ENCODE assay signal across 16 mouse cellular contexts in the genomic region with DNA sequence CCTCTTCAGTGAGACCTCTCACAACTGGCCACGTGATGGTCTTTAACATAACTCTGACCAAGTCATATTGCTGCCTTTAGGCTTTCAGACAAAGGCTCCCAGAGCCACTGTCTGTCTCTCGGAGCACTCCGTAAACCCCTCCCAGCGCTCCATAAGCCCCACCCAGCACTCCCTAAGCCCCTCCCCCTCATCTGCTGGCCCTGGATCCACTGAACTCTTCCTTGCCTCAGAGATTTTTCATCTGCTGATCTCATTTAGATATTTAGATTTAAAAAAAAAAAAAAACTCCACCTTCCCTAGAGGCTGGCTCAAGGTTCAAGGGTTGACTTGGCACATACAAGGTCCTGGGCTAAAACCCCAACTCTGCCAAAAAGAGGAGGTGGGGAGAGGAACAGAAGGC. TPM values are rescaled to one million over a fixed set of nuclear protein-coding genes. Genes with fewer than 3 reads are reported as not detected.
DNase-seq lines count a peak whose midpoint lies in the region; ATAC-seq and TF ChIP-seq lines count a peak whose summit lies in the region.
"Had no signal": no experiment of that assay in that cellular context is flagged by ENCODE, and none has a peak within 500 bp of the region (broad histone marks: within the 10 kb centered on the region; RNA-seq: fewer than 3 reads in every experiment).

No protein-coding gene starts in this region.

- no peak for TF ChIP-seq POLR2A in myocyte (IDR thresholded peaks at IDR 0.05; ENCODE audit: insufficient read length, low read depth)

- H3K79me2 ChIP-seq in myocyte (ENCODE audit: control insufficient read depth, insufficient read depth): no peaks in the 10 kb centered on the region

- no peak overlapping the region for H3K4me3 ChIP-seq in lung, embryonic 14.5 days (ENCODE audit: low read depth, low read length)
- no peak overlapping the region for H3K4me3 ChIP-seq in myocyte
- H3K4me3 ChIP-seq: limb, embryonic 15.5 days; midbrain, embryonic 10.5 days had no signal

- ATAC-seq in lung, embryonic 14.5 days (ENCODE audit: insufficient read depth): no peak
- ATAC-seq: hindbrain, embryonic 16.5 days had no signal

- H3K9me3 ChIP-seq in lung, embryonic 14.5 days (ENCODE audit: low read depth, low read length): no peaks in the 10 kb centered on the region
- H3K9me3 ChIP-seq: limb, embryonic 15.5 days; midbrain, embryonic 10.5 days had no signal

- no peak overlapping the region for H3K27ac ChIP-seq in lung, embryonic 14.5 days (ENCODE audit: low read depth)
- H3K27ac ChIP-seq: limb, embryonic 15.5 days; midbrain, embryonic 10.5 days had no signal

- no peak overlapping the region for H3K9ac ChIP-seq in lung, embryonic 14.5 days
- H3K9ac ChIP-seq: limb, embryonic 15.5 days had no signal

- H3K4me1 ChIP-seq in lung, embryonic 14.5 days (ENCODE audit: insufficient read depth): no peaks in the 10 kb centered on the region
- H3K4me1 ChIP-seq: limb, embryonic 15.5 days had no signal

- no peaks in the 10 kb centered on the region for H3K36me3 ChIP-seq in lung, embryonic 14.5 days (ENCODE audit: insufficient read depth)
- no peaks in the 10 kb centered on the region for H3K36me3 ChIP-seq in myocyte (ENCODE audit: control insufficient read depth, insufficient read depth)
- H3K36me3 ChIP-seq: limb, embryonic 15.5 days had no signal

- H3K27me3 ChIP-seq in lung, embryonic 14.5 days (ENCODE audit: insufficient read depth, low read length): no peaks in the 10 kb centered on the region
- H3K27me3 ChIP-seq in myocyte (ENCODE audit: control insufficient read depth, insufficient read depth, insufficient read length): peaks cover 5% of the 10 kb centered on the region
- H3K27me3 ChIP-seq: limb, embryonic 15.5 days had no signal

- 36% methylated on average over 4 of the region's 4 CpGs for WGBS in lung, embryonic 14.5 days

- peak; percentile 54 for DNase-seq in adrenal gland, postnatal 14 days
- DNase-seq in adrenal gland, postnatal 36 days: no peak
- DNase-seq in lung, embryonic 14.5 days: peak; percentile 7
- DNase-seq in lung, adult 18-20 months: no peak
- peak; percentile 67 to 82 for DNase-seq in kidney, postnatal 25 days
- DNase-seq in left cerebral cortex, adult 9 months (ENCODE audit: low spot score in 2 of 2): no peak
- DNase-seq in ovary, adult 18-20 months (ENCODE audit: low spot score): no peak
- DNase-seq: cerebellum, adult 18-20 months; gastrocnemius, postnatal 10 days; heart, postnatal 14 days; lung, postnatal 36 days; right cerebral cortex, postnatal 14 days had no signal

- H3ac ChIP-seq in myocyte (ENCODE audit: control insufficient read depth, insufficient read length): no peak overlapping the region

- TF ChIP-seq CTCF in lung, embryonic 14.5 days (IDR thresholded peaks at IDR 0.05; ENCODE audit: low read depth): no peak

- H3K4me2 ChIP-seq in lung, embryonic 14.5 days: no peak overlapping the region
- H3K4me2 ChIP-seq in myocyte (ENCODE audit: low read depth): no peak overlapping the region
- H3K4me2 ChIP-seq: limb, embryonic 15.5 days had no signal

TF ChIP-seq in myocyte, 11 proteins besides CTCF, POLR2A, EP300 and RAD21:
- TF ChIP-seq USF1 (IDR thresholded peaks at IDR 0.05; ENCODE audit: low read depth) (peak; percentile 12), POLR2AphosphoS2 (IDR thresholded peaks at IDR 0.05; ENCODE audit: insufficient read length, low read depth) (no peak)

RNA-seq across cellular contexts. Expression of gene Clstn3, which starts 10.8 kb away (rescaled TPM):
- 87.3 and 118 TPM in 2 replicates for total RNA-seq in adrenal gland, postnatal 14 days (2021)
- 10 to 100 TPM; 54.9 to 78.2 TPM for total RNA-seq in adrenal gland, postnatal 36 days (2021)
- 1.9 and 2.0 TPM in 2 replicates for polyA plus RNA-seq in lung, embryonic 14.5 days (2014; fragmentation: Nextera tagmentation; extraction: Ambion mirVana)
- 2.2 TPM for polyA plus RNA-seq in myocyte (2012; fragmentation: generic; extraction: Trizol)

RNA-seq across cellular contexts. Expression of gene Pex5, which starts 38.9 kb away (rescaled TPM):
- total RNA-seq in adrenal gland, postnatal 14 days (2021): 99.4 and 106 TPM in 2 replicates
- total RNA-seq in adrenal gland, postnatal 36 days (2021): 10 to 100 TPM; 89.5 to 96.9 TPM
- polyA plus RNA-seq in lung, embryonic 14.5 days (2014; fragmentation: Nextera tagmentation; extraction: Ambion mirVana): 31.3 and 33.4 TPM in 2 replicates
- polyA plus RNA-seq in myocyte (2012; fragmentation: generic; extraction: Trizol): 33.4 TPM

RNA-seq across cellular contexts. Expression of gene C1rl, which starts 39.2 kb away (rescaled TPM):
- total RNA-seq in adrenal gland, postnatal 14 days (2021): 9.2 and 17.6 TPM in 2 replicates
- 10 to 100 TPM; 11.8 to 15.5 TPM for total RNA-seq in adrenal gland, postnatal 36 days (2021)
- 0.66 and 0.78 TPM in 2 replicates for polyA plus RNA-seq in lung, embryonic 14.5 days (2014; fragmentation: Nextera tagmentation; extraction: Ambion mirVana)
- polyA plus RNA-seq in myocyte (2012; fragmentation: generic; extraction: Trizol): 1.2 TPM

RNA-seq across cellular contexts. Expression of gene C1ra, which starts 58.4 kb away (rescaled TPM):
- total RNA-seq in adrenal gland, postnatal 14 days (2021): 34.4 and 39.6 TPM in 2 replicates
- total RNA-seq in adrenal gland, postnatal 36 days (2021): 10 to 100 TPM; 38.7 to 52.4 TPM
- 1.9 TPM in 2 replicates for polyA plus RNA-seq in lung, embryonic 14.5 days (2014; fragmentation: Nextera tagmentation; extraction: Ambion mirVana)
- 1.9 TPM for polyA plus RNA-seq in myocyte (2012; fragmentation: generic; extraction: Trizol)

Comparison
In these comparisons a context has a peak if more than half of its experiments do, and no peak if none do; other contexts are left out.
1. DNase-seq: peak in adrenal gland, postnatal 14 days (single experiment), lung, embryonic 14.5 days (single experiment) and kidney, postnatal 25 days (2 of 2); none in adrenal gland, postnatal 36 days (0 of 2), lung, adult 18-20 months (0 of 2), left cerebral cortex, adult 9 months (0 of 2) and ovary, adult 18-20 months (single experiment).